Mouse (Mus musculus) B cell, adult (primary cell): ENCODE measurements around the gene Gm4792. TPM values are rescaled to one million over a fixed set of nuclear protein-coding genes. Genes with fewer than 3 reads are reported as not detected.

Source experiments
- total RNA-seq: library from RNA; stranded (reverse); gene quantifications from 4 replicates; pipeline ENCODE4 v1.2.4, GENCODE M21; 2023; ENCODE audit not compliant: inconsistent age

The Gm4792 gene
- not detected in 4 replicates for total RNA-seq

GRCm38 (mm10) chr10:94298471-94298870, at the start of gene Gm4792:
Gene Gm4792, minus strand, starts transcription at chr10:94298703.

DNA sequence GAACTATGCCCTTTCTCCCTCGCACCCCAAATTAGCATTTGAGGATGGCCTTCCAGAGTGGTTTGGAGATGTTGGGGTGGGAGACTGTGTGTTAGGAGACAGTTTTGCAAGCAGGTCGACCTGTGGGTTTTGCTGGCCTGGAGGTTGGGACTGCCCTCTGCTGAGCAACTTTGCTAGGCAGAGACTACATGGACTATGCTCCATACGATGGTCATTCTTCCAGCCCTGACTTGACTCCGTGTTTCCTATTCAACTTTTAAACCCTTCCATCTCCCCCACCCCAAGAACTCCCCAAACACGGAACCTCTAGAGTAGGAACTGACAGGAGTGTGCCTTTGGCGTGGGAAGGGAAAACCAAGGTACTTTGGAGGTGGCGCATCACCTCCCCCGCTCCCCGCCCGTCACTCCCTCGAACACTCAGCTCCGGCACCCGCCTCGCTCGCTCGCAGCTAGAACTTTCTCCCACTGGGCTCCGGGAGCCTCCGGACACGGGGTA, 13.1 kb upstream of the Gm4792 start, which contains the start of gene Tmcc3:
Gene Tmcc3, plus strand, starts transcription at position 439 of the 496 bp plus-strand sequence.

Other genes with a start within 250 kb of the Gm4792 start
- gene Nr2c1, start 150.7 kb downstream of the Gm4792 start, total RNA-seq: 5.4 to 7.6 TPM (median 6.9 TPM) in 4 replicates
- gene Ndufa12, start 100.0 kb downstream of the Gm4792 start, total RNA-seq: 46.8 to 56.4 TPM (median 53.1 TPM) in 4 replicates
- gene Tmcc3, start 13.2 kb upstream of the Gm4792 start, total RNA-seq: 16.4 to 26.0 TPM (median 21.4 TPM) in 4 replicates